Mouse (Mus musculus): ENCODE data around the gene Zfp287. TPM values are rescaled to one million over a fixed set of nuclear protein-coding genes. Genes with fewer than 3 reads are reported as not detected.

Zfp287 gene
- polyA plus RNA-seq, 1 experiment from 2014 or later, result 18.5 TPM

DNA sequence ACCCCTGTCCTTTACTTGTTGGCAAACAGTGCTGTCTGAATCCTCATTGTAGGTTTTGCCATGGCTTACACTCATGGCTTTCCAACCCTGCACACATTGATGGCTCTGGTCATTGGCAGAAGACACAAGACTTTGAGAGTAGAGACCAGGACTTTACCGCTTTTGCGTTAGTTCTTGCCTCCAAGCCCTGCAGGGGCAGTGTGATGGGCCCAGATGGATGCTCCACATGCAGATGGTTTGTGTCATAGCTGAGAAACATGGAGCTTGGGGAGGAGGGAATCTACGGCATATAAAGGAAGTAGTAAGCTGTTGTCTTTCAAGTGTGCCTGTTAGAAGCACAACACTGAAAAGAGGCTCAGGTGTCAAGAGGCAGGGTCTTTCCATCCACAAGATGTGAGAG is 79.6 kb downstream of the Zfp287 start:
- H3K36me3 ChIP-seq (replicated peaks; ENCODE audit: control insufficient read depth, insufficient read depth), result no peaks in the 10 kb centered on the region
- no peak overlapping the region for H3K4me3 ChIP-seq (replicated peaks; ENCODE audit: low read length)
- 87% methylated on average over 3 of the region's 3 CpGs for WGBS
- H3K27ac ChIP-seq, result no peak overlapping the region
- no peak overlapping the region for H3K9ac ChIP-seq
- no peak for ATAC-seq (ENCODE audit: low FRiP score)
- H3K4me1 ChIP-seq (replicated peaks; ENCODE audit: control insufficient read depth, insufficient read depth, low read length), result peaks cover 8% of the 10 kb centered on the region
- H3K9me3 ChIP-seq (ENCODE audit: control insufficient read depth, low read length), result no peaks in the 10 kb centered on the region
- H3K4me2 ChIP-seq (replicated peaks), result no peak overlapping the region
- no peak for DNase-seq (ENCODE audit: low spot score)
- H3K27me3 ChIP-seq (ENCODE audit: control insufficient read depth, insufficient read depth, low read length), result no peaks in the 10 kb centered on the region

DNA sequence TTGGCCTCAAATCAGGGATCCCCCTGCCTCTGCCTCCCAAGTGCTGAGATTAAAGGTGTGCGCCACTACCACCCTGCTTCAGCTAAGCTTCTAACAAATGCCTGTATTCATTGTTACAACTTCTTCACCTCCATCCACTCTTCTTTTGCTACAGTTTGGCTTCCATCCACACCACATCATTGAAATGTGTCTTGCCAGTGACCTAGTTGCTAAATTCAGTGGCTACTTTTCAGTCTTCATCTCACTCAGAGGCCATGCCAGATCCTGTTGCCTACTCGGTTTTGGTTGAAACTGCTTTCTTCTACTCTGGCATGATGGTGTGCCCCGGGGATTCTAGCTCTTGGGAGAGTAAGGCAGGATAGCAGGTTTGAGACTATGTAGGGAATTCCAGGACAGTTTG is 80.1 kb downstream of the Zfp287 start:
- no peak for DNase-seq (ENCODE audit: low spot score)
- no peak overlapping the region for H3K4me2 ChIP-seq (replicated peaks)
- no peaks in the 10 kb centered on the region for H3K36me3 ChIP-seq (replicated peaks; ENCODE audit: control insufficient read depth, insufficient read depth)
- no peaks in the 10 kb centered on the region for H3K27me3 ChIP-seq (ENCODE audit: control insufficient read depth, insufficient read depth, low read length)
- H3K9me3 ChIP-seq (ENCODE audit: control insufficient read depth, low read length), result no peaks in the 10 kb centered on the region
- over 99% methylated on average over 3 of the region's 3 CpGs for WGBS
- H3K4me1 ChIP-seq (replicated peaks; ENCODE audit: control insufficient read depth, insufficient read depth, low read length), result peaks cover 13% of the 10 kb centered on the region
- H3K9ac ChIP-seq, result no peak overlapping the region
- H3K27ac ChIP-seq, result no peak overlapping the region
- ATAC-seq (ENCODE audit: low FRiP score), result no peak
- no peak overlapping the region for H3K4me3 ChIP-seq (replicated peaks; ENCODE audit: low read length)

Other genes with a start within 250 kb of the Zfp287 start
- 63.8 and 64.8 TPM in 2 replicates for gene Cenpv, start 192.6 kb downstream of the Zfp287 start, polyA plus RNA-seq (2014; fragmentation: Nextera tagmentation; extraction: Ambion mirVana)
- gene Ubb, start 180.7 kb downstream of the Zfp287 start, polyA plus RNA-seq (2014; fragmentation: Nextera tagmentation; extraction: Ambion mirVana), result 4,396 and 4,426 TPM in 2 replicates
- gene Trpv2, start 157.4 kb downstream of the Zfp287 start, polyA plus RNA-seq (2014; fragmentation: Nextera tagmentation; extraction: Ambion mirVana), result 22.6 and 28.2 TPM in 2 replicates
- 10.5 and 12.6 TPM in 2 replicates for gene Lrrc75a, start 83.4 kb downstream of the Zfp287 start, polyA plus RNA-seq (2014; fragmentation: Nextera tagmentation; extraction: Ambion mirVana)
- 21.0 and 33.4 TPM in 2 replicates for gene Mmgt2, start 83.2 kb downstream of the Zfp287 start, polyA plus RNA-seq (2014; fragmentation: Nextera tagmentation; extraction: Ambion mirVana)
- gene Gm10428, start 21.2 kb upstream of the Zfp287 start, polyA plus RNA-seq (2014; fragmentation: Nextera tagmentation; extraction: Ambion mirVana), result not detected in 2 replicates
- 27.1 and 28.9 TPM in 2 replicates for gene Zfp286, start 57.6 kb upstream of the Zfp287 start, polyA plus RNA-seq (2014; fragmentation: Nextera tagmentation; extraction: Ambion mirVana)
- 7.7 and 8.8 TPM in 2 replicates for gene Trim16, start 88.3 kb upstream of the Zfp287 start, polyA plus RNA-seq (2014; fragmentation: Nextera tagmentation; extraction: Ambion mirVana)
- 0.25 and 0.61 TPM in 2 replicates for gene Fbxw10, start 115.2 kb upstream of the Zfp287 start, polyA plus RNA-seq (2014; fragmentation: Nextera tagmentation; extraction: Ambion mirVana)
- 52.8 and 58.9 TPM in 2 replicates for gene Tvp23b, start 147.6 kb upstream of the Zfp287 start, polyA plus RNA-seq (2014; fragmentation: Nextera tagmentation; extraction: Ambion mirVana)
- not detected in 2 replicates for gene Cdrt4, start 219.3 kb upstream of the Zfp287 start, polyA plus RNA-seq (2014; fragmentation: Nextera tagmentation; extraction: Ambion mirVana)

Data from hindbrain, embryonic 14.5 days (tissue).